Mouse (Mus musculus) stomach, postnatal 0 days (tissue): ENCODE data around the gene Zfp992. TPM values are rescaled to one million over a fixed set of nuclear protein-coding genes. Genes with fewer than 3 reads are reported as not detected.
"Not testable (repeated sequence)": the region's sequence is repeated elsewhere in the genome, so short reads cannot be mapped to it uniquely, and the experiment has no call there.

Experiments used
- ATAC-seq: fragments of 200-750 bp; cut with Nextera tagmentation; 2 replicates; pipeline ENCODE4 v1.8.0; 2017; ENCODE audit not compliant: low FRiP score, low TSS enrichment
- DNase-seq: peaks from one replicate; pipeline ENCODE4 v3.0.0-alpha.2; 2016; ENCODE audit warnings: low spot score
- H3K27ac ChIP-seq: fragments of 300-500 bp; sonication (generic); replicated peaks from 2 replicates; pipeline ENCODE4 v1.5.1; 2014; ENCODE audit warnings: mild to moderate bottlenecking, control low read depth
- H3K27me3 ChIP-seq: fragments of 300-500 bp; sonication (generic); 2 replicates; pipeline ENCODE4 v1.6.1; 2014; ENCODE audit warnings: low read length; ENCODE audit not compliant: control insufficient read depth, insufficient read depth
- H3K36me3 ChIP-seq: fragments of 300-500 bp; sonication (generic); 2 replicates; pipeline ENCODE4 v1.6.1; 2014; ENCODE audit warnings: low read length, mixed read lengths; ENCODE audit not compliant: control insufficient read depth, insufficient read depth
- H3K4me1 ChIP-seq: fragments of 300-500 bp; sonication (generic); replicated peaks from 2 replicates; pipeline ENCODE4 v1.6.1; 2014; ENCODE audit warnings: antibody characterized with exemption; ENCODE audit not compliant: control insufficient read depth, insufficient read depth
- H3K4me2 ChIP-seq: fragments of 300-500 bp; sonication (generic); replicated peaks from 2 replicates; pipeline ENCODE4 v1.6.1; 2014; ENCODE audit warnings: low read depth, mild to moderate bottlenecking, control low read depth, moderate library complexity
- H3K4me3 ChIP-seq: fragments of 300-500 bp; sonication (generic); 2 replicates; pipeline ENCODE4 v1.5.1; 2014; ENCODE audit warnings: low read depth, low read length, control low read depth
- H3K9ac ChIP-seq: fragments of 300-500 bp; sonication (generic); 2 replicates; pipeline ENCODE4 v1.6.1; 2014; ENCODE audit warnings: mild to moderate bottlenecking, low read length, control low read depth, mixed read lengths
- H3K9me3 ChIP-seq: fragments of 300-500 bp; sonication (generic); 2 replicates; pipeline ENCODE4 v1.6.1; 2016; ENCODE audit warnings: low read length; ENCODE audit not compliant: control insufficient read depth
- CTCF ChIP-seq: IDR thresholded peaks from 2 replicates; pipeline ENCODE4 v1.5.1; 2016; ENCODE audit warnings: antibody characterized with exemption, low read depth, mild to moderate bottlenecking, moderate library complexity
- EP300 ChIP-seq: optimal IDR thresholded peaks from 2 replicates; pipeline ENCODE3; 2016; ENCODE audit warnings: antibody characterized with exemption
- WGBS: fragments of 180-500 bp; shearing (Covaris S2); extraction: QIAGEN DNeasy Blood & Tissue Kit; methylation state at CpG from one replicate; pipeline ENCODE4 v1.1.7; 2014; 5-methylcytosine and 5-hydroxymethylcytosine counted together
- polyA plus RNA-seq: library from polyadenylated mRNA; unstranded; fragments of >200 nt; fragmentation: Nextera tagmentation; extraction: Ambion mirVana; gene quantifications from 2 replicates; pipeline ENCODE4 v1.2.1, GENCODE M21; 2015

Gene Zfp992
- polyA plus RNA-seq, 1 experiment from 2014 or later = 1.2 TPM

GRCm38 (mm10) chr4:146511871-146512270, 63.0 kb downstream of the Zfp992 start:
- H3K9ac ChIP-seq, ATAC-seq, H3K4me1 ChIP-seq, H3K36me3 ChIP-seq, H3K27ac ChIP-seq, H3K4me3 ChIP-seq, DNase-seq, H3K4me2 ChIP-seq, H3K9me3 ChIP-seq, H3K27me3 ChIP-seq: not testable (repeated sequence)

GRCm38 (mm10) chr4:146516474-146516873, 67.7 kb downstream of the Zfp992 start:
- Histone ChIP-seq H3K27me3 (no peaks in the 10 kb centered on the region), H3K4me1 (no peaks in the 10 kb centered on the region), H3K9ac (no peak overlapping the region), H3K4me2 (no peak overlapping the region), H3K36me3 (no peaks in the 10 kb centered on the region), H3K27ac (no peak overlapping the region), H3K9me3 (peaks cover 12% of the 10 kb centered on the region; the same call in 1 of the 2 replicates), H3K4me3 (no peak overlapping the region)
- DNase-seq (no peak), ATAC-seq (no peak)
- TF ChIP-seq EP300 (no peak), CTCF (no peak)
- 48% methylated on average over 1 of the region's 1 CpGs for WGBS

DNA sequence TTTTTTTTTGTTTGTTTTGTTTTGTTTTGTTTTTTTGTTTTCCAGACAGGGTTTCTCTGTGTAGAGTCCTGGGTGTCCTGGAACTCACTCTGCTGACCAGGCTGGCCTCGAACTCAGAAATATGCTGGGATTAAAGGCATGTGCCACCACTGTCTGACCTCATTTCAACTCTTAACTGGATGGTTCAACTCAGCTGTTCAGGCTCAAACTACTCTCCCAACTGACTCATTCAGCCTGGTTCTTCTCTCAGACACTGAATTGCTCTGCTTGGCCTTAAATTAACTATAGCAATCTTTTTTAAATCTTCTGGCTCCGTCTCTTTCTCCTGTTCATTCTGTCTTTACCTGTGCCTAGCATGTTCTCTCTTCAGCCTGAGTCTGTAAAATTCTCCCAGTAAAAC, 68.3 kb downstream of the Zfp992 start:
- H3K9me3 ChIP-seq = peaks cover 12% of the 10 kb centered on the region; the same call in 1 of the 2 replicates
- H3K4me1 ChIP-seq, H3K27ac ChIP-seq, H3K27me3 ChIP-seq, H3K36me3 ChIP-seq, DNase-seq, H3K9ac ChIP-seq, ATAC-seq, H3K4me2 ChIP-seq, H3K4me3 ChIP-seq: not testable (repeated sequence)
- 53% methylated on average over 2 of the region's 2 CpGs for WGBS

Other genes with a start within 250 kb of the Zfp992 start
- gene Zfp981, start 53.0 kb downstream of the Zfp992 start, polyA plus RNA-seq = 0.04 TPM in 1 of 2 replicates, not detected in the other
- gene Zfp993, start 161.9 kb downstream of the Zfp992 start, polyA plus RNA-seq = 0.46 and 0.98 TPM in 2 replicates